Mouse (Mus musculus): ENCODE data around the gene Mepce. TPM values are rescaled to one million over a fixed set of nuclear protein-coding genes. Genes with fewer than 3 reads are reported as not detected.

The Mepce gene
- total RNA-seq, 2 experiments from 2014 or later: 52.0 to 56.4 TPM

DNA sequence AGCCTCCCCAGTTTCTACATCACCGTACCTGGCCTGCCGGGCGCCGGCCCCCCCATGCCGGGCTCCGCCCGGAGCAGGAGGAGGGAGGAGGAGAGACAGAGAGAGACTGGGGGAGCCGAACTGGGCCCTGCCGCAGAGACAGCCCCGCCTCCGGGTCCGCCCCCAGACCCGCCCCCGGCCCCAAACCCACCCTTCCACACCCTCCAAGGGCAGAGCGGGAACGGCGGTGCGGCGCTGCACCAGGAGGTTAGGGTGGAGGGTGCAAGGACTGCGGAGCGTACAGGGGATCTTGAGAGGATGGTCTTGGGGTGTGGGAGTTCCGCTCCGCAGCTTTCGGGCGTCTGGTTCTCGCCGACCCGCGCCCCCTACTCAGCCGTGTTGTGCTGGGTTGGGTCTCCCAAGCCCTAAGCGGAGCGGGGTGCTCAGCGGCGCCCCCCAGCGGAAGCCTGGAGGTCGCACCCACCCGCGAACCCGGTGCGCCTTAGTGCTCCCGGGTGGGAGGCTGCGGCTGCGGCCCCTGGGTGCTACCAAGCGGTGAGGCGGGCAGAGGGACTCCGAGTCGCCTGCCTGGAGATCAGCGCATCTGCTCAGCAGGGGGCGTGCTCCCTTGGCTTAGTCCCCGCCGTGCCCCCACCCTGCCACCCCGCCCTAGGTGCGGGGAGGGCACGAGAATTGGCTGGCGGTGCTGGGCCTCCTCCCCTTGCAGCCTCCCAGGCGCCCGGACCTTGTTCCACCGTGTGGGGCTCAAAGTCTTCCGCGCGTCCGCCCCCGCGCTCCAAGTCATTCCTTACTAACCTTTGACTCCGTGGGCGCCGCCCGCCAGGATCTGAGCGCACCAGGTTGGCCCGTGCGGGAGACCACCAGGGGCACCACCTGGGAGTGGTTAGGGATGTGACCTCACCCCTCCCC, 46.2 kb downstream of the Mepce start, which contains the start of gene Nyap1:
Gene Nyap1, minus strand, starts transcription at position 585 of the 909 bp plus-strand sequence.
- peak; percentile 75 to 83 for DNase-seq

GRCm38 (mm10) chr5:137740506-137740905, 46.9 kb downstream of the Mepce start:
- DNase-seq: no peak

DNA sequence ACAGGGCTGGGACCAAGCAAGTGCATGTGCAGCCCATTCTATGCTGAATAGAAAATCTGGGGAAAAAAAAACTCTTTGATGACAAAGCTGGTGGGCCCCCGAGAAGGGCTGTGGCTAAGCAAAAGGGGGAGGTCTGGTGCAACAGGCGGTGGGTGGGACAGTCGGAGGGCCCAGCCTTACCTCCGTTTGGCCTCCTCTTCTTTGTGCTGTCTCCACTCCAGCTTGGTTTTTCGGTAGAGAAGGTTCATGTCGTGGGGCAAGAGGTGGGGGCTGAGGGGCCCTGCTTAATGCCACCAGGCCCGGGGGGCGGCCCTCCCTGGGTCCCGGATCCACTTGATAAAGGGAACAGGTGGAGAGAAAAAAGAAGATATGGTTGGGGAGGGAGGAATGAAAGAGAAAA, 48.0 kb downstream of the Mepce start:
- DNase-seq: no peak

DNA sequence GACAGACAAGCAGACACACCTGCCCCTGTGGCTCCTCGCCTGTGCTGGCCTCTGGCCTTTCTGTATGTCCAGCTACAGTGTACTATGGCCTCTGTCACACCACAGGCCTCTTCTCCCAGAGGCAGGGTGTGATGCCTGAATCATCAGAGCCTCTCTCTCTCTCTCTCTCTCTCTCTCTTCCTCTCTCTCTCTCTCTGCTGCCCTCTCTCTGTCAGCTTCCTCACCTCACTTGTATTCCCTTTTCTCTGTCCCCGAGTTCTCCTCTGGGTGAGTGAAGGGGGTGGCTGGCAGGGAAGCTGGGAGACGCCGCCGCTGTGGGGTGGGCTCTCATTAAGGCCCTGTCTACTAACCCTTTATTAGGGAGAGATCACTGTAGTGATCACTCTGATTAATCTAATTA, 48.9 kb downstream of the Mepce start:
- DNase-seq: no peak

DNA sequence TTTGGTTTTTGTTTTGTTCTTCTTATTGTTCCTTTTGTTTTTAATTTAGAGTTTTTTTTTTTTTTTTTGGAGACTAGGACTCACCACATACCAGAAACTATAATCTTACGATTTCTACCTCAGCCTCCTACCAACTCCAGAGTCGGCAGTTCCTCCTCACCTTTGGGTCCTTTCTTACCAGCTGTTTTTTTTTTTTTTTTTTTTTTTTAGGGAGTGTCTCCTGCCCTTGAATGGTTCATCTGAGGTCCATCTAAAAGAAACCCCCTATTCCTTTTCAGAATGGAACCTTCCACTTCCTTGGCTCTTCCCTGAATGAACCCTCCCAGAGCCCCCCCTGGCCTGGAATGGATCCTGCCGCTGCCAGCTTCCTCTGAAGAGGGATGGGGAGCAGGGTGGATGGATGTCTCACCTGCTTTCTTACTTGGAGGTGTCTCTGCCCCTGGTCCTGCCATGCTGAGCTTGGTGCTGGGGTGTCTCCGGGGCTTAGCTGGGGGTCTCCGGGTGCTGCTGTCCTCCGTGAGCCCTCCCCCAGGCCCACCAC, 50.0 kb downstream of the Mepce start:
- DNase-seq: no peak

GRCm38 (mm10) chr5:137734289-137735061, 53.0 kb downstream of the Mepce start:
- DNase-seq: no peak

- DNase-seq: no peak
These were observed 53.7 kb downstream of the Mepce start for GRCm38 (mm10) chr5:137733638-137734288.

Other genes starting within 250 kb of the Mepce start
- gene Actl6b, start 234.1 kb downstream of the Mepce start, total RNA-seq (2021): 1 to 10 TPM; 2.6 to 3.3 TPM
- 1 to 10 TPM in 1 of 2 experiments, under 1 TPM in 1; 0.95 to 1.1 TPM for gene Tfr2, start 217.8 kb downstream of the Mepce start, total RNA-seq (2021)
- gene Mospd3, start 186.6 kb downstream of the Mepce start, total RNA-seq (2021): 10 to 100 TPM; 45.6 to 47.8 TPM
- gene Pcolce, start 173.9 kb downstream of the Mepce start, total RNA-seq (2021): 100 to 1,000 TPM; 874 to 904 TPM
- gene Fbxo24, start 158.7 kb downstream of the Mepce start, total RNA-seq (2021): 1 to 10 TPM in 1 of 2 experiments, under 1 TPM in 1; 0.93 to 1.7 TPM
- gene Lrch4, start 158.5 kb downstream of the Mepce start, total RNA-seq (2021): 10 to 100 TPM; 23.5 to 36.1 TPM
- 1 to 10 TPM; 7.9 to 9.6 TPM for gene Gm20605, start 158.5 kb downstream of the Mepce start, total RNA-seq (2021)
- gene Sap25, start 146.3 kb downstream of the Mepce start, total RNA-seq (2021): 1 to 10 TPM; 1.9 to 7.8 TPM
- gene Irs3, start 141.9 kb downstream of the Mepce start, total RNA-seq (2021): 1 to 10 TPM; 4.8 to 6.2 TPM
- 10 to 100 TPM; 30.4 to 30.6 TPM for gene Agfg2, start 102.9 kb downstream of the Mepce start, total RNA-seq (2021)
- gene Nyap1, start 46.0 kb downstream of the Mepce start, total RNA-seq (2021): 1 to 10 TPM; 3.1 to 3.2 TPM
- 10 to 100 TPM; 79.5 to 84.6 TPM for gene Tsc22d4, start 41.9 kb downstream of the Mepce start, total RNA-seq (2021)
- 10 to 100 TPM; 24.6 to 28.4 TPM for gene Ppp1r35, start 8.8 kb downstream of the Mepce start, total RNA-seq (2021)
- gene Zcwpw1, start 143 bp upstream of the Mepce start, total RNA-seq (2021): 1 to 10 TPM; 2.3 to 3.0 TPM
- 1 to 10 TPM; 2.4 to 3.9 TPM for gene Pilra, start 48.6 kb upstream of the Mepce start, total RNA-seq (2021)
- 1 to 10 TPM; 1.3 to 1.5 TPM for gene Pilrb1, start 70.5 kb upstream of the Mepce start, total RNA-seq (2021)
- gene Pilrb2, start 84.2 kb upstream of the Mepce start, total RNA-seq (2021): 1 to 10 TPM in 1 of 2 experiments, under 1 TPM in 1; 0.76 to 1.4 TPM
- gene Cyp3a13, start 134.0 kb upstream of the Mepce start, total RNA-seq (2021): under 1 TPM; 0.13 to 0.33 TPM
- under 1 TPM; 0.13 to 0.36 TPM for gene Gjc3, start 175.4 kb upstream of the Mepce start, total RNA-seq (2021)
- under 1 TPM; 0.49 to 0.79 TPM for gene Azgp1, start 193.9 kb upstream of the Mepce start, total RNA-seq (2021)
- not detected for gene Smok3a, start 233.6 kb upstream of the Mepce start, total RNA-seq (2021)
- not detected for gene Smok3b, start 233.8 kb upstream of the Mepce start, total RNA-seq (2021)